Mouse (Mus musculus) liver, adult 2 months (tissue): ENCODE measurements around the gene Anapc13. TPM values are rescaled to one million over a fixed set of nuclear protein-coding genes. Genes with fewer than 3 reads are reported as not detected.

ENCODE experiments used
- DNase-seq: peaks from one replicate; pipeline ENCODE4 v3.0.0-alpha.2; 2011; ENCODE audit warnings: low read depth, low spot score; ENCODE audit errors: extremely low read depth
- H3K27ac ChIP-seq: fragments of 200-500 bp; replicated peaks from 2 replicates; pipeline ENCODE4 v1.5.1; 2012; ENCODE audit warnings: low read depth, mild to moderate bottlenecking, control low read depth, inconsistent platforms, low read length; ENCODE audit not compliant: insufficient read depth
- H3K27me3 ChIP-seq: fragments of 200-500 bp; 2 replicates; pipeline ENCODE4 v1.6.1; 2012; ENCODE audit warnings: mild to moderate bottlenecking, moderate library complexity, low read length, inconsistent platforms; ENCODE audit not compliant: control insufficient read depth, insufficient read depth
- H3K36me3 ChIP-seq: fragments of 200-500 bp; 2 replicates; pipeline ENCODE4 v1.6.1; 2012; ENCODE audit warnings: low read length, inconsistent platforms; ENCODE audit not compliant: control insufficient read depth, insufficient read depth
- H3K4me1 ChIP-seq: fragments of 200-500 bp; 2 replicates; pipeline ENCODE4 v1.6.1; 2011; ENCODE audit warnings: low read length; ENCODE audit not compliant: control insufficient read depth, insufficient read depth
- H3K4me3 ChIP-seq: fragments of 200-500 bp; 2 replicates; pipeline ENCODE4 v1.5.1; 2011; ENCODE audit warnings: low read depth, mild to moderate bottlenecking, control low read depth, low read length, moderate library complexity; ENCODE audit not compliant: insufficient read depth
- H3K79me2 ChIP-seq: fragments of 200-500 bp; 2 replicates; pipeline ENCODE4 v1.6.1; 2012; ENCODE audit warnings: inconsistent platforms, mild to moderate bottlenecking, low read length, moderate library complexity; ENCODE audit not compliant: control insufficient read depth, insufficient read depth
- H3K9ac ChIP-seq: fragments of 200-500 bp; 2 replicates; pipeline ENCODE4 v1.6.1; 2012; ENCODE audit warnings: low read depth, mild to moderate bottlenecking, control low read depth, inconsistent platforms, low read length
- CTCF ChIP-seq: fragments of 200-500 bp; IDR thresholded peaks from 2 replicates; pipeline ENCODE4 v1.5.1; 2011; ENCODE audit warnings: low read depth, low read length, control low read depth
- POLR2A ChIP-seq: fragments of 200-500 bp; IDR thresholded peaks from 2 replicates; pipeline ENCODE4 v1.6.1; 2011; ENCODE audit warnings: low read length, control low read depth; ENCODE audit not compliant: insufficient read depth; ENCODE audit errors: extremely low read depth
- WGBS: fragments of 180-500 bp; shearing (Covaris S2); methylation state at CpG from one replicate; pipeline ENCODE4 v1.1.7; 2018; 5-methylcytosine and 5-hydroxymethylcytosine counted together
- polyA plus RNA-seq: library from polyadenylated mRNA; depleted of rRNA; stranded (reverse); fragments of >200 nt; gene quantifications from 2 replicates; pipeline ENCODE4 v1.2.3, GENCODE M21; 2012
- total RNA-seq: library from RNA; depleted of rRNA; stranded (reverse); fragments of >200 nt; gene quantifications from 2 replicates; pipeline ENCODE4 v1.2.3, GENCODE M21; 2014

The Anapc13 gene
- total and polyA plus RNA-seq, 2 experiments, result 53.4 to 65.8 TPM

GRCm38 (mm10) chr9:102650637-102651036 lies 24.5 kb downstream of the Anapc13 start:
- no peak overlapping the region for H3K4me3 ChIP-seq
- H3K36me3 ChIP-seq, result no peaks in the 10 kb centered on the region
- no peaks in the 10 kb centered on the region for H3K4me1 ChIP-seq
- H3K79me2 ChIP-seq, result no peaks in the 10 kb centered on the region
- H3K27ac ChIP-seq, result no peak overlapping the region
- no peak overlapping the region for H3K9ac ChIP-seq
- DNase-seq, result no peak
- 70% methylated on average over 7 of the region's 7 CpGs for WGBS
- TF ChIP-seq CTCF, result no peak
- no peak for TF ChIP-seq POLR2A
- no peaks in the 10 kb centered on the region for H3K27me3 ChIP-seq

GRCm38 (mm10) chr9:102651199-102651720 lies 25.2 kb downstream of the Anapc13 start:
- 78% methylated on average over 6 of the region's 6 CpGs for WGBS
- H3K79me2 ChIP-seq, result no peaks in the 10 kb centered on the region
- TF ChIP-seq CTCF (no peak), POLR2A (no peak)
- no peaks in the 10 kb centered on the region for H3K4me1 ChIP-seq
- H3K36me3 ChIP-seq, result no peaks in the 10 kb centered on the region
- H3K4me3 ChIP-seq, result no peak overlapping the region
- H3K9ac ChIP-seq, result no peak overlapping the region
- DNase-seq, result no peak
- H3K27ac ChIP-seq, result no peak overlapping the region
- H3K27me3 ChIP-seq, result no peaks in the 10 kb centered on the region

- no peak for DNase-seq
- Histone ChIP-seq H3K27ac (no peak overlapping the region), H3K79me2 (no peaks in the 10 kb centered on the region), H3K27me3 (no peaks in the 10 kb centered on the region), H3K4me1 (no peaks in the 10 kb centered on the region), H3K4me3 (no peak overlapping the region), H3K36me3 (no peaks in the 10 kb centered on the region), H3K9ac (no peak overlapping the region)
- TF ChIP-seq POLR2A (no peak), CTCF (no peak)
- WGBS, result 64% methylated on average over 8 of the region's 8 CpGs
Observed at GRCm38 (mm10) chr9:102656355-102657095, 30.4 kb downstream of the Anapc13 start.

GRCm38 (mm10) chr9:102668115-102668514 lies 42.0 kb downstream of the Anapc13 start:
- Histone ChIP-seq H3K36me3 (no peaks in the 10 kb centered on the region), H3K27ac (no peak overlapping the region), H3K9ac (no peak overlapping the region), H3K27me3 (no peaks in the 10 kb centered on the region), H3K79me2 (no peaks in the 10 kb centered on the region), H3K4me3 (no peak overlapping the region), H3K4me1 (no peaks in the 10 kb centered on the region)
- TF ChIP-seq POLR2A (no peak), CTCF (no peak)
- WGBS, result 47% methylated on average over 6 of the region's 6 CpGs
- DNase-seq, result no peak

GRCm38 (mm10) chr9:102668906-102669305 lies 42.8 kb downstream of the Anapc13 start:
- no peak for DNase-seq
- Histone ChIP-seq H3K36me3 (no peaks in the 10 kb centered on the region), H3K27ac (no peak overlapping the region), H3K4me3 (no peak overlapping the region), H3K4me1 (no peaks in the 10 kb centered on the region), H3K79me2 (no peaks in the 10 kb centered on the region), H3K27me3 (no peaks in the 10 kb centered on the region), H3K9ac (no peak overlapping the region)
- no peak for TF ChIP-seq POLR2A
- TF ChIP-seq CTCF, result no peak
- WGBS, result 93% methylated on average over 12 of the region's 12 CpGs

GRCm38 (mm10) chr9:102673381-102673780 lies 47.3 kb downstream of the Anapc13 start:
- H3K36me3 ChIP-seq, result no peaks in the 10 kb centered on the region
- no peaks in the 10 kb centered on the region for H3K27me3 ChIP-seq
- no peak overlapping the region for H3K9ac ChIP-seq
- H3K4me1 ChIP-seq, result no peaks in the 10 kb centered on the region
- no peak overlapping the region for H3K4me3 ChIP-seq
- no peak for TF ChIP-seq CTCF
- TF ChIP-seq POLR2A, result no peak
- whole genome bisulfite sequencing, result 89% methylated on average over 7 of the region's 7 CpGs
- H3K27ac ChIP-seq, result no peak overlapping the region
- DNase-seq, result no peak
- no peaks in the 10 kb centered on the region for H3K79me2 ChIP-seq
